Mouse (Mus musculus): ENCODE results near the gene Rab26.

Gene Rab26

GRCm38 (mm10) chr17:24507129-24507664, 26.8 kb downstream of the Rab26 start:
- DNase-seq: no peak

- no peak for DNase-seq
These were observed 27.5 kb downstream of the Rab26 start for GRCm38 (mm10) chr17:24506332-24507070.

- DNase-seq: no peak
These were observed 28.6 kb downstream of the Rab26 start for GRCm38 (mm10) chr17:24505286-24505955.

- no peak for DNase-seq
These were observed 29.9 kb downstream of the Rab26 start for GRCm38 (mm10) chr17:24504085-24504484.

GRCm38 (mm10) chr17:24502208-24502607, 31.8 kb downstream of the Rab26 start:
- no peak for DNase-seq

GRCm38 (mm10) chr17:24496026-24496425, 38.0 kb downstream of the Rab26 start:
- DNase-seq: no peak

GRCm38 (mm10) chr17:24495443-24495842, 38.6 kb downstream of the Rab26 start:
- no peak for DNase-seq

- peak; percentile 81 for DNase-seq
These were observed 39.2 kb downstream of the Rab26 start for GRCm38 (mm10) chr17:24494627-24495335.

GRCm38 (mm10) chr17:24490399-24490798, 43.6 kb downstream of the Rab26 start:
- DNase-seq: no peak

- no peak for DNase-seq
These were observed 44.6 kb downstream of the Rab26 start for GRCm38 (mm10) chr17:24489265-24490030.

GRCm38 (mm10) chr17:24488662-24489264, 45.2 kb downstream of the Rab26 start:
- no peak for DNase-seq

- peak; percentile 22 for DNase-seq
These were observed 45.8 kb downstream of the Rab26 start, which contains the start of gene Caskin1 for GRCm38 (mm10) chr17:24488186-24488661. Gene Caskin1 (plus strand): TSS chr17:24488601.

- DNase-seq: no peak
These were observed 48.7 kb downstream of the Rab26 start for GRCm38 (mm10) chr17:24485090-24485860.

GRCm38 (mm10) chr17:24483495-24483894, 50.5 kb downstream of the Rab26 start:
- DNase-seq: no peak

- DNase-seq: no peak
These were observed 52.8 kb downstream of the Rab26 start for GRCm38 (mm10) chr17:24481027-24481815.

- DNase-seq: no peak
These were observed 53.7 kb downstream of the Rab26 start for GRCm38 (mm10) chr17:24480201-24480826.

GRCm38 (mm10) chr17:24479431-24479830, 54.6 kb downstream of the Rab26 start:
- no peak for DNase-seq

GRCm38 (mm10) chr17:24478663-24479380, 55.2 kb downstream of the Rab26 start, which contains the start of gene Mlst8:
Gene Mlst8 (minus strand): TSS chr17:24479078.
- DNase-seq: peak; percentile 98
